Mouse (Mus musculus) small intestine, adult 2 months (tissue): Measurements from ENCODE around the gene Plaur. TPM values are rescaled to one million over a fixed set of nuclear protein-coding genes. Genes with fewer than 3 reads are reported as not detected.

Experiments
- H3K27ac ChIP-seq: fragments of 200-500 bp; 2 replicates; pipeline ENCODE4 v1.5.1; 2012; ENCODE audit warnings: low read depth, low read length, control low read depth, inconsistent platforms; ENCODE audit not compliant: insufficient read depth
- H3K27me3 ChIP-seq: fragments of 200-500 bp; 2 replicates; pipeline ENCODE4 v1.6.1; 2012; ENCODE audit warnings: mild to moderate bottlenecking, moderate library complexity, low read length, inconsistent platforms; ENCODE audit not compliant: control insufficient read depth, insufficient read depth
- H3K36me3 ChIP-seq: fragments of 200-500 bp; 2 replicates; pipeline ENCODE4 v1.6.1; 2012; ENCODE audit warnings: mild to moderate bottlenecking, low read length, control low read depth, inconsistent platforms; ENCODE audit not compliant: control insufficient read depth, insufficient read depth
- H3K4me1 ChIP-seq: fragments of 200-500 bp; 2 replicates; pipeline ENCODE4 v1.6.1; 2012; ENCODE audit warnings: low read length, inconsistent platforms, mixed read lengths; ENCODE audit not compliant: control insufficient read depth, insufficient read depth, insufficient read length
- H3K4me3 ChIP-seq: fragments of 200-500 bp; 2 replicates; pipeline ENCODE4 v1.5.1; 2012; ENCODE audit warnings: low read depth, mild to moderate bottlenecking, control low read depth, inconsistent platforms, low read length, moderate library complexity
- CTCF ChIP-seq: fragments of 200-500 bp; IDR thresholded peaks from 2 replicates; pipeline ENCODE4 v1.5.1; 2012; ENCODE audit warnings: low read depth, mild to moderate bottlenecking, control low read depth, inconsistent platforms, low read length, moderate library complexity, mixed read lengths; ENCODE audit not compliant: insufficient replicate concordance, insufficient read length; ENCODE audit errors: extremely low read depth
- POLR2A ChIP-seq: fragments of 200-500 bp; IDR thresholded peaks from 2 replicates; pipeline ENCODE4 v1.6.1; 2012; ENCODE audit warnings: low read depth, mild to moderate bottlenecking, control low read depth, inconsistent platforms, low read length, moderate library complexity
- WGBS: fragments of 180-500 bp; shearing (Covaris S2); methylation state at CpG from one replicate; pipeline ENCODE4 v1.1.7; 2018; 5-methylcytosine and 5-hydroxymethylcytosine counted together
- polyA plus RNA-seq: library from polyadenylated mRNA; depleted of rRNA; stranded (reverse); fragments of >200 nt; gene quantifications from 2 replicates; pipeline ENCODE4 v1.2.3, GENCODE M21; 2012

Gene Plaur
- polyA plus RNA-seq, 1 experiment: 9.9 TPM

DNA sequence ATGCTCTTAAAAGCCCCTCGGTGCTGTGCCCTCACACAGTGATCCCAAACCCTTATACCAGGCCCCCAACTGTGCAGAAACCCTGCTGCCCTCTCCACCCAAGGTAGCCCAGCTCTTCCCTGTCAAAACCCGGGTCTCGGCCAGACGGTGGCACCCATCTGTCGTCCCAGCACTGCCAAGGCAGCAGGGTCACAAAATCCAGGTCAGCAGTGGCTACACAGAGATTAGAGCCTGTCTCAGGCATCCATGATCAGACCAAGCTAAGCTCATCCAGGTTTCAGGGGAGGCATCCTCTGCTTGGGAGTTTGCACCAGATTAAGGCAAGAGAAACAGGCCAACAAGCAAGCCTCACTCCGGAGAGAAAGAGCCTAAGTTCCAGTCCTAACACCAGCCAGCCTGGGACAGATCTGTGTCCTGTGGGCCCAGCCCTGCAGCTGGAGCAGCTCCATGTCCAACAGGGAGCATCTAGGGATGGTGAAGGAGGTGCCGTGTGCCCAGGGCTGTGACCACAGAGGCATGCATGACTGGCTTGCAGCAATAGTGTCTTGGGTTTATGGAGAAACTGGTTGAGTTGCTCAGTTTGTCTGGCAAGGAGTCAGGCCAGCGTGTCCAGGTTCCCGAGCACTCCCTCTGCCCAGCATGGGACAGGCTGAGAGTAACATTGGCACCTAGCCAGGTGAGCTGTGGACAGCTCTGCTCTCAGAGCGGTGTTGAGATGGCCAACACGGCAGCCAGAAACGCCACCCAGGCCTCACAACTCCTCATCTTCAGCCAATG, 38.1 kb upstream of the Plaur start:
- Histone ChIP-seq H3K4me1 (peaks cover 8% of the 10 kb centered on the region; the same call in 1 of the 2 replicates), H3K36me3 (peaks cover 18% of the 10 kb centered on the region; the same call in 1 of the 2 replicates), H3K27me3 (no peaks in the 10 kb centered on the region), H3K4me3 (no peak overlapping the region), H3K27ac (no peak overlapping the region)
- WGBS: 73% methylated on average over 12 of the region's 12 CpGs
- TF ChIP-seq POLR2A (no peak), CTCF (no peak)

DNA sequence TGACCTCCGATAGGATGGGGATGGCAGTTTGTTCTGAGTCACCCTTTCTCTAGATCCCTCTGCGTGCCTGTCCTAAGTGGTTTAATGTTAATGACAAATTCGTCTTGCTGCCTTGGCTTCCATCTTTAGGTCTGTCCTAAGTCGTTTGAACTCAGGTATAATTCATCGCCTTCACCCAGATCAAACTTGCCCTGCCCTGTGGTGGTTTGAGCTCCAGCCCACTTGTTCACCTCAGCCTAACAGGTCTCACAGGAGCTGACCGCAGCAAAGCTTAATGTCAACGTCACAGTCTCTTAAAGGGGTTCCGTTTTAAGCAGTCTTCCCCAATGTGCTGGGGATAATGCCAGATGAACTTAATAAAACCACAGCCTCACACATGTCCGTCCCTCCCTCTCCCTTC, 36.4 kb upstream of the Plaur start:
- TF ChIP-seq CTCF: no peak
- no peak for TF ChIP-seq POLR2A
- 83% methylated on average over 9 of the region's 9 CpGs for WGBS

GRCm38 (mm10) chr7:24427168-24427567, 35.1 kb upstream of the Plaur start:
- no peak overlapping the region for H3K4me3 ChIP-seq
- TF ChIP-seq POLR2A (no peak), CTCF (no peak)
- H3K4me1 ChIP-seq: peaks cover 18% of the 10 kb centered on the region
- no peaks in the 10 kb centered on the region; the same call in 1 of the 2 replicates for H3K27me3 ChIP-seq
- H3K36me3 ChIP-seq: peaks cover 6% of the 10 kb centered on the region; the same call in 1 of the 2 replicates
- WGBS: 96% methylated on average over 8 of the region's 8 CpGs
- H3K27ac ChIP-seq: no peak overlapping the region

More for the DNA sequence above, 36.4 kb upstream of the Plaur start:
- Histone ChIP-seq H3K36me3 (peaks cover 15% of the 10 kb centered on the region; the same call in 1 of the 2 replicates), H3K4me3 (no peak overlapping the region), H3K27ac (no peak overlapping the region), H3K4me1 (peaks cover 8% of the 10 kb centered on the region; the same call in 1 of the 2 replicates), H3K27me3 (no peaks in the 10 kb centered on the region)

DNA sequence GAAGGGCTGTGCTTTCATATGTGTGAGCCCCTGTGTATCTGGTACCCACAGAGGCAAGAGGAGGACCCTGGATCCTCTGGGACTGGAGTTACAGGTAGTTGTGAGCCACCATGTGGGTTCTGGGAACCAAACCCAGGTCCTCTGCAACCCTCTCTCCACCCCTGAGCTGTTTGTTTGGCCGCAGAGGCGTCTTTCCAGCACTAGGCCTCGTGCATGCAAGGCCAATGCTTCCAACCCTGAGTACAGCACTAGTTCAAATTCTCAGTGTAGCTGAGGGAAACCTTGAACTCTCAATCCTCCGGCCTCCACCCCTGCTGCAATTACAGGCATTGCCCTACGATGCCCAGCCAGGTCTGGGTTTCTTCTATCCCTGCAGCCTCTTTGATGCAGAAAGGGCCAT, 33.6 kb upstream of the Plaur start:
- 91% methylated on average over 5 of the region's 5 CpGs for WGBS

GRCm38 (mm10) chr7:24429413-24430112, 32.7 kb upstream of the Plaur start:
- Histone ChIP-seq H3K4me1 (peaks cover 10% of the 10 kb centered on the region), H3K27ac (no peak overlapping the region), H3K4me3 (no peak overlapping the region), H3K36me3 (no peaks in the 10 kb centered on the region), H3K27me3 (peaks cover 4% of the 10 kb centered on the region; the same call in 1 of the 2 replicates)
- TF ChIP-seq POLR2A (no peak), CTCF (no peak)
- WGBS: 32% methylated on average over 16 of the region's 16 CpGs

More for the DNA sequence above, 33.6 kb upstream of the Plaur start:
- H3K36me3 ChIP-seq: no peaks in the 10 kb centered on the region
- no peak overlapping the region for H3K4me3 ChIP-seq
- no peak overlapping the region for H3K27ac ChIP-seq
- TF ChIP-seq CTCF (no peak), POLR2A (no peak)
- H3K27me3 ChIP-seq: peaks cover 4% of the 10 kb centered on the region; the same call in 1 of the 2 replicates
- peaks cover 13% of the 10 kb centered on the region for H3K4me1 ChIP-seq

GRCm38 (mm10) chr7:24430551-24431345, 31.5 kb upstream of the Plaur start:
- TF ChIP-seq POLR2A: no peak
- no peak for TF ChIP-seq CTCF
- Histone ChIP-seq H3K27ac (no peak overlapping the region), H3K36me3 (no peaks in the 10 kb centered on the region), H3K4me3 (no peak overlapping the region), H3K27me3 (peaks cover 4% of the 10 kb centered on the region; the same call in 1 of the 2 replicates), H3K4me1 (peaks cover 10% of the 10 kb centered on the region)
- 92% methylated on average over 15 of the region's 15 CpGs for WGBS
